Mouse (Mus musculus) gastrocnemius, postnatal 25 days (tissue): ENCODE measurements around the gene Olfr1148. TPM values are rescaled to one million over a fixed set of nuclear protein-coding genes. Genes with fewer than 3 reads are reported as not detected.

Experiments used
- DNase-seq: peaks from one replicate; pipeline ENCODE4 v3.0.0; 2022
- long read RNA-seq, 2 experiments: library from polyadenylated mRNA; stranded (forward); transcript quantifications; one replicate each; pipeline ENCODE4 v2.0.0; 2021
- total RNA-seq, 2 experiments: library from RNA; stranded (reverse); gene quantifications; 1 replicate in 1 of 2; 2 replicates in 1 of 2; pipeline ENCODE4 v1.2.3; 2021

Olfr1148 gene
- not detected for total RNA-seq
- long read RNA-seq, experiment 1 = 0 reads
- long read RNA-seq, experiment 2 = 0 reads

GRCm38 (mm10) chr2:87830233-87830632, at the start of gene Olfr1148:
Gene Olfr1148 (plus strand): TSS chr2:87830533.
- no peak for DNase-seq

GRCm38 (mm10) chr2:87800292-87800691, 30.0 kb upstream of the Olfr1148 start, which contains the start of gene Olfr1143:
Gene Olfr1143 (plus strand): TSS chr2:87800592.
- DNase-seq = no peak

GRCm38 (mm10) chr2:87809522-87809921, 20.8 kb upstream of the Olfr1148 start, which contains the start of gene Olfr1145:
Gene Olfr1145 (plus strand): TSS chr2:87809822.
- no peak for DNase-seq

- DNase-seq = no peak
Observed at GRCm38 (mm10) chr2:87843693-87844092, 13.4 kb downstream of the Olfr1148 start, which contains the start of gene Olfr1150-ps1. Gene Olfr1150-ps1 (plus strand): TSS chr2:87843993.

- no peak for DNase-seq
Observed at GRCm38 (mm10) chr2:87855562-87855961, 25.2 kb downstream of the Olfr1148 start, which contains the start of gene Olfr1151. Gene Olfr1151 (plus strand): TSS chr2:87855862.

- no peak for DNase-seq
Observed at GRCm38 (mm10) chr2:87866192-87866591, 35.9 kb downstream of the Olfr1148 start, which contains the start of gene Olfr1152. Gene Olfr1152 (plus strand): TSS chr2:87866492.

Other genes with a start within 250 kb of the Olfr1148 start
- not detected for gene Olfr1130, start 224.3 kb upstream of the Olfr1148 start, total RNA-seq
- gene Olfr1131, start 203.4 kb upstream of the Olfr1148 start, total RNA-seq = not detected
- gene Olfr1132, start 193.0 kb upstream of the Olfr1148 start, total RNA-seq = not detected
- not detected for gene Olfr1133, start 183.2 kb upstream of the Olfr1148 start, total RNA-seq
- not detected for gene Olfr1134, start 172.1 kb upstream of the Olfr1148 start, total RNA-seq
- not detected for gene Olfr1135, start 156.9 kb upstream of the Olfr1148 start, total RNA-seq
- not detected for gene Olfr1136, start 136.6 kb upstream of the Olfr1148 start, total RNA-seq
- gene Olfr1137, start 117.4 kb upstream of the Olfr1148 start, total RNA-seq = not detected
- gene Olfr1138, start 90.6 kb upstream of the Olfr1148 start, total RNA-seq = not detected
- gene Olfr1140, start 86.8 kb upstream of the Olfr1148 start, total RNA-seq = not detected
- gene Olfr1141, start 76.5 kb upstream of the Olfr1148 start, total RNA-seq = not detected
- gene Olfr152, start 51.0 kb upstream of the Olfr1148 start, total RNA-seq = not detected
- not detected for gene Olfr1143, start 29.9 kb upstream of the Olfr1148 start, total RNA-seq
- not detected for gene Olfr1145, start 20.7 kb upstream of the Olfr1148 start, total RNA-seq
- not detected for gene Olfr1150-ps1, start 13.5 kb downstream of the Olfr1148 start, total RNA-seq
- gene Olfr1151, start 25.3 kb downstream of the Olfr1148 start, total RNA-seq = not detected
- gene Olfr1152, start 36.0 kb downstream of the Olfr1148 start, total RNA-seq = not detected
- not detected for gene Olfr1153, start 64.4 kb downstream of the Olfr1148 start, total RNA-seq
- not detected for gene Olfr1154, start 74.6 kb downstream of the Olfr1148 start, total RNA-seq
- gene Olfr1155, start 114.6 kb downstream of the Olfr1148 start, total RNA-seq = not detected
- not detected for gene Olfr1156, start 122.6 kb downstream of the Olfr1148 start, total RNA-seq
- gene Olfr1157, start 137.8 kb downstream of the Olfr1148 start, total RNA-seq = not detected
- not detected for gene Olfr74, start 144.1 kb downstream of the Olfr1148 start, total RNA-seq
- not detected for gene Olfr1158, start 159.6 kb downstream of the Olfr1148 start, total RNA-seq
- not detected for gene Olfr1160, start 177.7 kb downstream of the Olfr1148 start, total RNA-seq
- gene Olfr1161, start 192.2 kb downstream of the Olfr1148 start, total RNA-seq = not detected
- not detected for gene Olfr73, start 207.2 kb downstream of the Olfr1148 start, total RNA-seq
- gene Olfr1162, start 220.6 kb downstream of the Olfr1148 start, total RNA-seq = not detected
- gene Olfr1163, start 241.3 kb downstream of the Olfr1148 start, total RNA-seq = not detected